Mouse (Mus musculus): ENCODE measurements at regions not wholly inside any gene's neighbourhood (a gene's known extent, or its start where the extent isn't known, plus 50 kb on each side); places are given as distances from the start of the nearest gene placed in this dataset.

DNA sequence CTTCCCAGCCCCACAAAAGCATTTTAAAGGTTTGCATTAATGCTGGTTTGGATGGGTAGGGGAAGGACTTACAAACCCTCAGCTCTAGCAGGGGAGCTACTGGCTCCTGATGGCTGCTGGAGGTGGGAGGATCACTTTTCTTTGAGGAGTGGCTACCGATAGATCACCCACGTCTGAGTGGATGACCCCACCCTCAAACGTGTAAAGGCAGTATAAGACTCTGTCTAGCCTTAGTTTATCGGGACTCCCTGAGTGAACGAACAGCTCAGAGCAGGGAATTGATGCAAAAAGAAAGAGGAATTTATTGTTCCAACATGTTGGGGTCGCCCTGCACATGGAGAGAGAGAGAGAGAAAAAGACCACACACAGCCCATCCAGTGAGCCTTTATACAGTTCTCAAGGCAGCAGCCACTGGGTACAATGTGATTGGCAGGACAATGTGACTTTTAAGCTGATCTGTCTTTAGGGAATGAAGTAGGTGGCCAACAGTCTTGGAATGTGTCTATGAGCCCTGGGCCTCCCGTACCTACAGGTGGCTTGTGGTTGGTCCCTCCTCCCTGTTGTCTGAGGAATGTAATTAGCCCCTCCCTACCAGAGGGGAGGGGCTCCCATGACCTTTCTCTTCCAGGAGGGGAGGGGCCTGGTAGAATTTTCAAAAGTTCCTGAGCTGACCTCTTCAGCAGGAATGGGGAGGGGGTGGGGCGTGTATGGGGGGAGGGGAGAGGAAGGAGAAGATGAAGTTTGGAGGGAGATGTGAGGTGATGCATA lies 108.7 kb upstream of the Tmem150c start:
- no peak for ATAC-seq (ENCODE audit: low FRiP score)
- Histone ChIP-seq H3K36me3 (no peaks in the 10 kb centered on the region), H3K27ac (no peak overlapping the region), H3K27me3 (no peaks in the 10 kb centered on the region), H3K9me3 (no peaks in the 10 kb centered on the region), H3K4me1 (replicated peaks) (peaks cover 15% of the 10 kb centered on the region), H3K9ac (no peak overlapping the region), H3K4me2 (no peak overlapping the region), H3K4me3 (no peak overlapping the region)
- 63% methylated on average over 8 of the region's 8 CpGs for WGBS

DNA sequence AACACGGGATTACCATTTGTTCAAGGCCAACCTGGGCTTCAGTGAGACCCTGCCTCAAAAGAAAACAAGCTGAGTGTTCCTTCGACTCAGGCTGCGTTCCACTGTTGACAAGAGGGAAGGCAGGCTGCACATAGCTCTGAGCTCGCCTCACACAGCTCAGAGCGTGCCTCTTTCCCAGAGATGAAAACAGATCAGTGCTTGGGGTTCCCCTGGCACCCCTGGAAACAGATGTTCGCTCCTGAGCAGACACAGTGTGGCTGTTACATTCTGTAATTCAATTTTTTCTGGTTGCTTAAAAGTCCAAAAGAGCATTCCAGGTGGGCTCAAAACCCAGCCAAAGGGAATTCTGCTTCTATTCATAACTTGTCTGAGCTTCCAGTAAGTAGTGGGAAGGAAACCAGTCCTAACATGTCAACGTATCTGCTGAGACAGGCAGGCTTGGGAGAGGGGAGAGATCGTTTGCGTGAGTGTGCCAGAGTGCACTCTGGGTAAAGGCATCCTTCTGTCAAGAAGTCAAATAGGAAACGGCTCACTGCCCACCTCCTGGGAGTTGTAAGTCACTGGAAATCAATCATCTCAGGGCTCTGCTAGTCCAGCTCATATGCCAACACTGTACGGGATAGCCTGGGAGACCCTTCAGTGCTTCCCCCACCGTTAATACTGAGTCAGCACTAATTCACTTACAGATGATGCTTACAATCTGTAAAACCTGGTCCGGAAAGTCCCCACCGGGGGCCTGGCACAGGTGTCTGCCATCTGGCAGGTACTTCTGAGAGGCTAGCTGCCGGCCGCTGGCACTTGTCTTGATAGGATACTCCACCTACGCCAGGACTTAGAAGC lies 107.3 kb upstream of the Tmem150c start:
- Histone ChIP-seq H3K4me3 (no peak overlapping the region), H3K4me2 (no peak overlapping the region), H3K9me3 (no peaks in the 10 kb centered on the region), H3K9ac (0 out of 2 replicates have a peak overlapping the region, but pooled peaks have one; percentile 5), H3K36me3 (no peaks in the 10 kb centered on the region), H3K27ac (peak overlapping the region; percentile 31; the same call in 1 of the 2 replicates), H3K4me1 (replicated peaks) (peaks cover 15% of the 10 kb centered on the region), H3K27me3 (no peaks in the 10 kb centered on the region)
- WGBS, result 61% methylated on average over 17 of the region's 17 CpGs
- peak; percentile 83; the same call in 1 of the 2 replicates for ATAC-seq (ENCODE audit: low FRiP score)

- Histone ChIP-seq H3K4me1 (replicated peaks) (peaks cover 17% of the 10 kb centered on the region; the same call in 1 of the 2 replicates), H3K4me3 (no peak overlapping the region), H3K9ac (no peak overlapping the region), H3K27me3 (no peaks in the 10 kb centered on the region), H3K9me3 (no peaks in the 10 kb centered on the region), H3K27ac (peak overlapping the region; percentile 68; the same call in 1 of the 2 replicates), H3K36me3 (no peaks in the 10 kb centered on the region), H3K4me2 (no peak overlapping the region)
- 53% methylated on average over 8 of the region's 8 CpGs for WGBS
- ATAC-seq (ENCODE audit: low FRiP score), result no peak
Measured at GRCm38 (mm10) chr5:100259803-100260693, 100.4 kb upstream of the Tmem150c start.

- Histone ChIP-seq H3K4me2 (no peak overlapping the region), H3K27me3 (no peaks in the 10 kb centered on the region), H3K9ac (no peak overlapping the region), H3K36me3 (no peaks in the 10 kb centered on the region), H3K4me3 (no peak overlapping the region), H3K9me3 (no peaks in the 10 kb centered on the region), H3K4me1 (replicated peaks) (peaks cover 17% of the 10 kb centered on the region; the same call in 1 of the 2 replicates), H3K27ac (peak overlapping the region; percentile 68; the same call in 1 of the 2 replicates)
- whole genome bisulfite sequencing, result 64% methylated on average over 12 of the region's 12 CpGs
- ATAC-seq (ENCODE audit: low FRiP score), result no peak
Measured at GRCm38 (mm10) chr5:100258952-100259710, 99.5 kb upstream of the Tmem150c start.

DNA sequence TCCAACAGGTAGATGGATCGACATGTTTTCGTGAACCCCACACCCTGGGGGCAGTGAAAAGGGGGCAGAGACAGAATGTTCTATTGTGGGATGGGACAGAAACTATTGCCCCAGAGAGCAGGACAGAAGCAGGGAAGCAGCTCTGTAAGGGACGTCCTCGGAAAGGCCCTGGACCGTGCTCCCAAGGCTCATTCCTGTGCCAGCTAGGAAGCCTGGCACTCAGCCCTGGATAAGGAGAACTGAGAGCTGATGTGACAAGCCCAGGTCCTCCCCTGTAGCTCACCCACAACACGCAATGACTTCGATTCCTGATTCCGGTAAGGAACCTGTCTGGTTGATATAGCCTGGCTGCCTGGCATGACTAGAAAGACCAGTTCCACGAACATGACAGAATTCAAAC lies 95.7 kb upstream of the Tmem150c start:
- Histone ChIP-seq H3K4me3 (no peak overlapping the region), H3K9ac (no peak overlapping the region), H3K36me3 (no peaks in the 10 kb centered on the region), H3K9me3 (no peaks in the 10 kb centered on the region), H3K4me1 (replicated peaks) (peaks cover 17% of the 10 kb centered on the region; the same call in 1 of the 2 replicates), H3K27ac (no peak overlapping the region), H3K4me2 (no peak overlapping the region), H3K27me3 (no peaks in the 10 kb centered on the region)
- WGBS, result 88% methylated on average over 9 of the region's 9 CpGs
- ATAC-seq (ENCODE audit: low FRiP score), result no peak

DNA sequence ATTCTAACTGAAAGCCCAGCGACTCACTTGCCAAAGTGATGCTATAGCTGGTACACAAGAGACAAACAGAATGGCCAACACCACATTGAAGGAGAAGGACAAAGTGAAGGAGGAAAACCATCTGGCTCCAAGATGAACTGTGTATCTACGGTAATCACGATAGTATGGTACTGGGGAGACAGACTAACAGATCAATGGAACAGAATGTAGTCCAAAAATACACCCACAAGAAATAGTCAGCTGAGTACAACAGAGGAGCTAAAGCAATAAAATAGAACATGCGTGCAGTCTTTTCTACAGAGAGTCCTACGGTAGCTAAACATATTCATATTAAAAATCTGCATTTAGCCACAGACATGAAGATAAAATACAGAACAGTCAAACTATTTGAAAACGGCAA lies 92.4 kb upstream of the Tmem150c start:
- Histone ChIP-seq H3K27ac (no peak overlapping the region), H3K4me3 (no peak overlapping the region), H3K4me2 (no peak overlapping the region), H3K4me1 (replicated peaks) (no peaks in the 10 kb centered on the region), H3K9ac (no peak overlapping the region), H3K36me3 (no peaks in the 10 kb centered on the region), H3K27me3 (no peaks in the 10 kb centered on the region), H3K9me3 (no peaks in the 10 kb centered on the region)
- WGBS, result 96% methylated on average over 6 of the region's 6 CpGs
- ATAC-seq (ENCODE audit: low FRiP score), result no peak

- Histone ChIP-seq H3K4me1 (replicated peaks) (no peaks in the 10 kb centered on the region), H3K27ac (no peak overlapping the region), H3K4me2 (no peak overlapping the region), H3K27me3 (0 out of 2 replicates have a peak, but pooled peaks cover 3% of the 10 kb centered on the region), H3K9me3 (no peaks in the 10 kb centered on the region), H3K36me3 (no peaks in the 10 kb centered on the region), H3K4me3 (no peak overlapping the region), H3K9ac (no peak overlapping the region)
- 64% methylated on average over 3 of the region's 3 CpGs for WGBS
- no peak for ATAC-seq (ENCODE audit: low FRiP score)
Measured at GRCm38 (mm10) chr5:100249757-100250156, 90.1 kb upstream of the Tmem150c start.

GRCm38 (mm10) chr5:100248611-100249010 lies 89.0 kb upstream of the Tmem150c start:
- H3K27ac ChIP-seq, result no peak overlapping the region
- H3K4me1 ChIP-seq (replicated peaks), result no peaks in the 10 kb centered on the region
- 83% methylated on average over 5 of the region's 5 CpGs for WGBS
- 0 out of 2 replicates have a peak, but pooled peaks cover 3% of the 10 kb centered on the region for H3K27me3 ChIP-seq
- no peaks in the 10 kb centered on the region for H3K9me3 ChIP-seq
- H3K4me2 ChIP-seq, result no peak overlapping the region
- H3K9ac ChIP-seq, result no peak overlapping the region
- no peak overlapping the region for H3K4me3 ChIP-seq
- no peak for ATAC-seq (ENCODE audit: low FRiP score)
- H3K36me3 ChIP-seq, result no peaks in the 10 kb centered on the region

DNA sequence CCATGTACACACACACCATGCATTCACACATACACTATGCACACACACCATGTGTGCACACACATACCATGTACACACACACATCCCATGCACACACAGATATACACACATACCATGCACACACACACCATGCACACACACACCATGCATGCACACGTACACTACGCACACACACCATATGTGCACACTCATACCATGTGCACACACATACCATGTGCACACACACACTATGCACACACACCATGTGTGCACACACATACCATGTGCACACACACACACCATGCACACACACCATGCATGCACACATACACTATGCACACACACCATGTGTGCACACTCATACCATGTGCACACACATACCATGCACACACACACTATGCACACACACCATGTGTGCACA lies 87.1 kb upstream of the Tmem150c start:
- Histone ChIP-seq H3K4me3 (no peak overlapping the region), H3K4me1 (replicated peaks) (no peaks in the 10 kb centered on the region), H3K27me3 (0 out of 2 replicates have a peak, but pooled peaks cover 3% of the 10 kb centered on the region), H3K9me3 (no peaks in the 10 kb centered on the region), H3K36me3 (no peaks in the 10 kb centered on the region), H3K9ac (no peak overlapping the region), H3K27ac (no peak overlapping the region), H3K4me2 (no peak overlapping the region)
- no peak for ATAC-seq (ENCODE audit: low FRiP score)
- WGBS, result 95% methylated on average over 2 of the region's 2 CpGs

GRCm38 (mm10) chr5:100244811-100245210 lies 85.2 kb upstream of the Tmem150c start:
- Histone ChIP-seq H3K4me3 (no peak overlapping the region), H3K27ac (no peak overlapping the region), H3K36me3 (no peaks in the 10 kb centered on the region), H3K4me2 (no peak overlapping the region), H3K9me3 (no peaks in the 10 kb centered on the region), H3K9ac (no peak overlapping the region), H3K27me3 (0 out of 2 replicates have a peak, but pooled peaks cover 3% of the 10 kb centered on the region), H3K4me1 (replicated peaks) (no peaks in the 10 kb centered on the region)
- no peak for ATAC-seq (ENCODE audit: low FRiP score)
- 88% methylated on average over 3 of the region's 3 CpGs for WGBS

GRCm38 (mm10) chr5:100240876-100241275 lies 81.3 kb upstream of the Tmem150c start:
- Histone ChIP-seq H3K4me2 (no peak overlapping the region), H3K27me3 (0 out of 2 replicates have a peak, but pooled peaks cover 3% of the 10 kb centered on the region), H3K4me3 (no peak overlapping the region), H3K36me3 (no peaks in the 10 kb centered on the region), H3K9me3 (no peaks in the 10 kb centered on the region), H3K27ac (no peak overlapping the region), H3K9ac (no peak overlapping the region), H3K4me1 (replicated peaks) (no peaks in the 10 kb centered on the region)
- ATAC-seq (ENCODE audit: low FRiP score), result no peak
- WGBS, result 74% methylated on average over 6 of the region's 6 CpGs
